Mouse (Mus musculus): ENCODE measurements around the gene Gzmk.

Gzmk gene

GRCm38 (mm10) chr13:113202184-113202583 lies 23.5 kb downstream of the Gzmk start:
- no peak for DNase-seq (ENCODE audit: low spot score in 2 of 2)

- no peak for DNase-seq (ENCODE audit: low spot score in 2 of 2)
Measured at GRCm38 (mm10) chr13:113201631-113202030, 24.1 kb downstream of the Gzmk start.

GRCm38 (mm10) chr13:113200726-113201125 lies 25.0 kb downstream of the Gzmk start:
- no peak for DNase-seq (ENCODE audit: low spot score in 2 of 2)

- no peak for DNase-seq (ENCODE audit: low spot score in 2 of 2)
Measured at GRCm38 (mm10) chr13:113199331-113199730, 26.4 kb downstream of the Gzmk start.

- DNase-seq (ENCODE audit: low spot score in 2 of 2), result no peak
Measured at GRCm38 (mm10) chr13:113197872-113198502, 27.7 kb downstream of the Gzmk start.

GRCm38 (mm10) chr13:113196808-113197674 lies 28.7 kb downstream of the Gzmk start:
- DNase-seq (ENCODE audit: low spot score in 2 of 2), result no peak

GRCm38 (mm10) chr13:113183720-113184119 lies 42.0 kb downstream of the Gzmk start:
- DNase-seq (ENCODE audit: low spot score in 2 of 2), result no peak

GRCm38 (mm10) chr13:113183310-113183709 lies 42.4 kb downstream of the Gzmk start:
- DNase-seq (ENCODE audit: low spot score in 2 of 2), result no peak

GRCm38 (mm10) chr13:113174162-113174561 lies 51.5 kb downstream of the Gzmk start:
- no peak for DNase-seq (ENCODE audit: low spot score in 2 of 2)

GRCm38 (mm10) chr13:113170256-113170655 lies 55.5 kb downstream of the Gzmk start:
- DNase-seq (ENCODE audit: low spot score in 2 of 2), result no peak

GRCm38 (mm10) chr13:113168018-113168534 lies 57.6 kb downstream of the Gzmk start:
- no peak for DNase-seq (ENCODE audit: low spot score in 2 of 2)

GRCm38 (mm10) chr13:113164252-113165005 lies 61.3 kb downstream of the Gzmk start:
- no peak for DNase-seq (ENCODE audit: low spot score in 2 of 2)

GRCm38 (mm10) chr13:113151556-113151955 lies 74.2 kb downstream of the Gzmk start:
- no peak for DNase-seq (ENCODE audit: low spot score in 2 of 2)

GRCm38 (mm10) chr13:113139597-113139996 lies 86.1 kb downstream of the Gzmk start:
- DNase-seq (ENCODE audit: low spot score in 2 of 2), result no peak

- no peak for DNase-seq (ENCODE audit: low spot score in 2 of 2)
Measured at GRCm38 (mm10) chr13:113129974-113130373, 95.7 kb downstream of the Gzmk start.

Measured in spleen, postnatal 14 days (tissue).